Mouse (Mus musculus) CD4-positive, CD25-positive, alpha-beta regulatory T cell, adult 2 months (primary cell): ENCODE data around the gene Slc38a6.

Source experiments
- DNase-seq: peaks from one replicate; pipeline ENCODE4 v3.0.0-alpha.2; 2012; ENCODE audit warnings: low read depth, low spot score

Slc38a6 gene

DNA sequence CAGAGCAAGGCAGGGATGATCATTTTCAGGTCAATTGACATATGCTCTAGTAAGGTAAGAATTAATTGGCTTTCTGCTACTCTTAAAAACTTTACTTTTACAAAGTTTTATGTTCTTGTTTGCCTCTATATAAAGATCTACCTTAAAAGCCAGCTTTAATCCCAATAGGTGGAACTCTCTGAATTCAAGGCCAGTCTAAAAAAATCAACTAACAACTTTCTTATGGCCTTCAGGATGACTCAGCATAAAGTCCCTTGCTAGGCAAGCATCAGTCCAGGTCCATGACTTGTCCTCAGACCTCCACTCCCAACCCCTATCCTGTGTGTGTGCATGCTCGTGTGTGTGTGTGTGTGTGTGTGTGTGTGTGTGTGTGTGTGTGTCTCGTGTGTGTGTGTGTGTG lies 70.1 kb downstream of the Slc38a6 start:
- DNase-seq, result no peak

- no peak for DNase-seq
Observed at GRCm38 (mm10) chr12:73357311-73357710, 70.7 kb downstream of the Slc38a6 start.

GRCm38 (mm10) chr12:73357736-73358135 lies 71.2 kb downstream of the Slc38a6 start:
- DNase-seq, result no peak

DNA sequence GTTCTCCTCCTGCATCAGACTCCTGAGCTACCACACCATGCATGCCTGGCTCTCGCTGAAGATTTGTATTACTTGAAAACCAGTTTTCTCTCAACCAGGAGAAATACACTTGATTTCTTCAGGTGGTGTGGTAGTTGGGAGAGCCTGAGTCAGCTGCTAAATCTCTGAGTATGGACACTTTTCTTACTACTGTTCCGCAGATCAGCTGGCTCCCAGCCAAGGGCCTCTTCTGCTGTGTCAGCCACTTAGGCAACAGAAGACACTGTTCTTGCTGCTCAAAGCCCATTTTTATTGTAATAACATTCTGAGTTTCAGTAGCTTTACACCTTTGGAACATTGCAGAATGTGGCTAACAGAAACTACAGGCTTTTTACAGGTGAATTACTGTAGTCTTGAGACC lies 72.1 kb downstream of the Slc38a6 start:
- no peak for DNase-seq

- DNase-seq, result no peak
Observed at GRCm38 (mm10) chr12:73359520-73359919, 72.9 kb downstream of the Slc38a6 start.

GRCm38 (mm10) chr12:73361201-73361600 lies 74.6 kb downstream of the Slc38a6 start:
- no peak for DNase-seq

DNA sequence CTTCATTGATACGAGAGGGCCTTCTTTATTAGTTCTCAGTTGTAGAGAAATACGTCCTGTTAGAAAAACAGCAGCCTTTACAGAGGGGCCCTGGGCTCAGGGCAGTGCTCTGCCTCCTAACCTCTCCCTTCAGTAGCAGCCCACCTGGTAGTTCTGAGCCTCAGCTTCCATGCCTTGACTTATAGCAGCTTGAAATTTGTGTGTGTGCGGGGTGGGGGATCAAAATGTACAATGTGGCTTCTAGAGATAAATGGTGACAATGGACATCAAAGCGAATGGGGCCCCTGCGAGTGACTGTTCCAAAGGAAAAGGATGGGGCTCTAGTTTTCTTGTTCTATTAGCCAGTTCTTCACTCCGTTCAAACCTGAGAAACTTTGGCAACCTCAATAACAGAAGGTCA lies 76.8 kb downstream of the Slc38a6 start:
- DNase-seq, result no peak

DNA sequence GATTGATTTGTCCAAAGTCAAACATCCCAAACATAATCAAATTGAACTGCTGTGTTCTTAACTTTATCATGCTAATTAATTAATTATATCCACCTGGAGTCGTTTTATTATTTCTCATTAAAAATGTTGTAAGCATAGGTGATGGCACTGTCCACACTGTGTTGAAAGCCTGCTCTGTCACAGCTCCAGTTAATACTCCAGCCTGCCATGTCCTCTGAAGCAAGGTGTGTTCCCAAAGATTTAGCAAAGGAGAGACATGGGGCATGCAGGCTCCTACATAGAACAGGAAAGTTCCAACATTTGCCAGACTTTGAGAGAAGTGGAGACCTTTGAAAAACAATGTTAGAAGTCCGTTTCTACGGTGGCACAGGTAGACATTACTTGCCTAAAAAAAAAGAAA lies 77.4 kb downstream of the Slc38a6 start:
- no peak for DNase-seq

DNA sequence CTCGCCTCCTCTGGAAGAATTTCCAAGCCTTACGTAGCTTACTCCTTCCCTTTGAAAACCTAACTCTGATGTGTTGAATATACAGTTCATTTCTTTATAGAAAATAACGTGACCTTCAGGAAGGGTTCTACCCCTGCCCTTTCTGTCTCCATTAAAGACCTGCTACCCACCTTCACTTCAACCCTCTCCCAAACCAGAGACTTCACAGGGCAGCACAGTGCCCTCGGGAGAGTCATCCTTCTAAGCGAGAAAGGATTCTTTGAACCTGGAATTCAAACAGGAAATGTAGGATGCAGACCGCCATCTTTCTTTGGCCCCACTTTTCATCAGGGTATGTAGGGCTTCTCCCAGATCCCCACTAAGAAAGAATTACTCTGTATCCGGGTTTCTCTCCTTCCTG lies 80.0 kb downstream of the Slc38a6 start:
- no peak for DNase-seq

DNA sequence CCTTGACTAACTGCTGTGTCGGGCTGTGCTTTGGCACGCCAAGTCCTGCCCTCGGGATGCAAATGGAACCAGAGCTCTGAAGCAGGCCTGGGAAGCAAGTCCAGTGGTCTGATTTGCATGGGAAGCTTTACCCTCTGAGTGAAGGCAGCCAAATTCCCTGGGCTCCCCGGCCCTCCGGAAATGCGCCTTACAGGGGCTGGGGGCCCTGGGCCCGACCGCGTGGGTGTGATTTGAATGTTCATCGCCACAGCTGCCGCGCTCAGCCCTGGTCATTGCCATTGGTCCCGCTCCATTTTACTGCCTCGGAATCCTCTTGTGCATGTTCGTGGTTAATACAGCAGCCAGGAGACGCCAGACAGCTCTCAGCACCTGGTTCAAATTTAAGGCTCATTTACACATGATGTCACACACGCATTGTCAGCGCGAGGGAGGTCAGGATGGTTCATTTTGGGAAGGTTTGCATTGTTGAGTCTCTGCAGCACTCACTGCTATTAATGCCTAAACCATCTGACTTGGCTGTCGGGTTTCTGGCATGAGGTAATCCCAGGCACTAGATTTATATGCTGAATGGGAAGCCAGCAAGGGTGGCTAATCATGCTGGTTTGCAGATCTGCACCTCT lies 81.0 kb downstream of the Slc38a6 start:
- no peak for DNase-seq

DNA sequence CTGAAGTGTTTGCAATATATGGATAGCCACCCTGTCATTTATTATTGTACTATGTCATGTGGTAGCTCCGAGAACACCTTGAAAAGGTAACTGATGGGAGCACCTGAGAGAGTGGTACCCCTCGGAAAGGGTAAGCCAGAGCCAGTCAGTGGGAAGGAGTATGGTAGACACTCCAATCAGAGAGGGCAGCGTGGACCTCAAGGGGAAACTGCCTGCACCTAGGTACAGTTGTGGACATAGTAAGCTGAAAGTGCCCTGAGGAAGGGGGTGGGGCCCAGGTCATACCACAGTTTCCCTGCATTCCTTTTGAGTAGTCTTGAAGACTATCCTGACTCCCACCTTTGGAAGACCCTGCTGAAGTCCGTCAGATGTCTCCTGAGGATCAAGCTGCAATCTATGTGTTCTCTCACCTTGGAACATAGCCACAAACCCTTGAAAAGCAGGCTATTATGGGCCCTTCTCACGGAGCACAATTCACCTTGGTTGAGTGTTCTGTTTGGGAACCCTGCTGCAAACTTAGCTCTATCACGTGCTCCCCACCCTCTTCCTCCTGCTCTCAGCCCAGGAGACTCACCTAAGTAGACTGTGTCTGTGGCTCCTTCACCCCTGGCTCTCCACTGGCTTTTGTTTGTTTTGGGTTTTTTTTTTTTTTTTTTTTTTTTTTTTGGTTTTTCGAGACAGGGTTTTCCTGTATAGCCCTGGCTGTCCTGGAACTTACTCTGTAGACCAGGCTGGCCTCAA lies 82.5 kb downstream of the Slc38a6 start:
- DNase-seq, result no peak

DNA sequence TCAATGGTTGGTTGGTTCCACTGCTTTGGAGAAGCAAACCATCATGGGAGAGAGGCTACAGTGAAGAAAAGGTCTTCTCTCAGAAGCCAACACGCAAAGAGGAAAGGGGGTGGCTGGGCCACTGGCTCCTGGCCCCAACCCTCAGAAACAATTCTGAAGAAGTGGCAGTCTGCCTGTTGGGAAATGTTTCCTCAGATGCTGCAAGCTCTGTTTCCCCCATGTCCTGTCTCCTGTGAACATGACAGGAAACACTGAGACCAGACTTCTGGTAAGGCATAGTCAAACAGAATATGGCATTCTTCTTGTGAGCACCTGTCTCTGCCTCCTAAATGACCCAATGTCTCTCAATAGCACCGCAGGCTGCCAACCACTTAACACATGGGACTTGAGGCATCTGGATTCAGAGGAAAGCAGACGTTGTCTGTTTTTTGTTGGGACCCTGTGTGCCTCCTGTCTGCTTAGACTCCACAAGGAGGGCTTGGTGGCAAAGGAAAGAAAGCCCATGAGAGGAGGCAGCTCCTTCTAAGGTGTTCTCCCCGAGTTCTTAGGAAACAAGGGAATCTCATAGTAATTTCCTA lies 83.9 kb downstream of the Slc38a6 start:
- DNase-seq, result no peak

GRCm38 (mm10) chr12:73371132-73371531 lies 84.6 kb downstream of the Slc38a6 start:
- no peak for DNase-seq

GRCm38 (mm10) chr12:73378026-73378425 lies 91.4 kb downstream of the Slc38a6 start:
- DNase-seq, result no peak

- no peak for DNase-seq
Observed at GRCm38 (mm10) chr12:73378724-73379355, 92.3 kb downstream of the Slc38a6 start.

GRCm38 (mm10) chr12:73380686-73381360 lies 94.2 kb downstream of the Slc38a6 start:
- peak; percentile 15 for DNase-seq

DNA sequence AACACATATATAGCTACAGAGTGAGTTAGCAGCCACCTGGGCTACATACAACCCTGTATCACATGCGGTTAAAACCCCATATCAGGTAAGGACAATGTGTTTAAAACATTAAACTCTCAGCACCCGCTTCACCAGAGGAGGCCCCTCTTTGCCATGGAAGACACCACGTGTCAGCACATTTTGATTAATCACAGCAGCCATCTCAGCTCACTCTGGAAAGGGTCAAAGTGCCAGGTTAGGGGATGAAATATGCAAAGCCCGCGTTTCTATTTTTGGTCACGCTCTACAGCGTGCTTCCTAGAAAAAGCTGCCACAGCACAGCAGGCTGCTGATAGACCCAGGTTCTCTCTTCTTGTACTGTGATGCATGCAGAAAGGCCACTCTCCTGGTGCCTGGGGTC lies 94.9 kb downstream of the Slc38a6 start:
- no peak for DNase-seq

DNA sequence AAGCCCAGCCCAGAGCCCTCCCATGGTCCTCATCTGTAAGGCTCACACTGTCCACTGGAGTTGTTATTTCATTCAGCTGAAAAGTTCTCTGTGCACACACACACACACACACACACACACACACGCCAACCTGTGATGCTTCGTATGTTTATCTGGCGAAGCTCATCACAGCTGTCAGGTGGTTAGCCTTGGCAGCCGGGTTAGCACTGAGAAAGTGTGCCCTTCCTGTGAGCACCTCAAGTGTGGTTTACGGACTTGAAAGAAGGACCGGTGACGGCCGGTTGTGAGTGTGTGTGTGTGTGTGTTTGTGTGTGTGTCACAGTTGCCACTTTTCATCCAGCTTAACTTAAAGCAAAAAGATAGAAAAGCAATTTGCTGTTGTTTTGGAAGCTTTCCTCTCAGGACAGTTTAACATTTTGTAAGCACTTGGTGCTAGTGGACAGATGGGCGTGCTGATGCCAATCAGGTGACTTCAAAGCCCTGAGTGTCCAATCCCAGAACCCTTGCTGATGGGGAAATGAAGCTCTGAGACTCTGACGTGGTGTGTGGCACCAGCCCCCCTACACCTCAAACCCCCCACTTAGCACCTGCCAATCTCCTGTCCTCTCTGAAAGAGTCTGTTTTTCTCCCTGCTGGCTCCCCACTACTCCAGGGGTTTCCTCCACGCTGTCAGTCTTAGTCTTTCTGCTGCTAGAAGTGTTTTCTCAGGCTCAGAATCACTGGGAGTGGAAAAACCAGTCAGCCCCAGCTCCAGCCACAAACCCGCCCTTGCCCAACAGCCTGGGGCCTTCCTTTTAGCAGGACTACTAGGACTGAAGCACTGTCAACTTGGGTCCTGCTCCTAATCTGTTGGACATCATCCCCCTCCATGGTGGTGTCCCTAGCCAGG lies 96.0 kb downstream of the Slc38a6 start:
- peak; percentile 74 for DNase-seq

DNA sequence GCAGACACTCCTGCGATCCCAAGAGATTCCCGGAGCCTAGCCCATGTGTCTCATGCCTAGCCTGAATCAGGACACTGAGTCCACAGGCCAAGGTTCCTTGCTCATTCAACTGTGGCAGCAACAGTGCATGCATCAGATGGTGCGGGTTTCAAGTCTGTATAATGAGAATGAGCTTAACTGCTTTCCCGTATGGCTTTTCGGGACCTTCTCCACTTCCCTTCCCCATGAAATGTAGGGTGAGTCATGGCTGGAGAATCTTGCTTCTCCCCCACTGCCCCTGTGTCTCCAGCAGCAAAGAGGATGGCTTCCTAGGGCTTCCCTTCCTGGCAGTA lies 96.6 kb downstream of the Slc38a6 start:
- no peak for DNase-seq

GRCm38 (mm10) chr12:73383861-73384260 lies 97.3 kb downstream of the Slc38a6 start:
- DNase-seq, result peak; percentile 31

DNA sequence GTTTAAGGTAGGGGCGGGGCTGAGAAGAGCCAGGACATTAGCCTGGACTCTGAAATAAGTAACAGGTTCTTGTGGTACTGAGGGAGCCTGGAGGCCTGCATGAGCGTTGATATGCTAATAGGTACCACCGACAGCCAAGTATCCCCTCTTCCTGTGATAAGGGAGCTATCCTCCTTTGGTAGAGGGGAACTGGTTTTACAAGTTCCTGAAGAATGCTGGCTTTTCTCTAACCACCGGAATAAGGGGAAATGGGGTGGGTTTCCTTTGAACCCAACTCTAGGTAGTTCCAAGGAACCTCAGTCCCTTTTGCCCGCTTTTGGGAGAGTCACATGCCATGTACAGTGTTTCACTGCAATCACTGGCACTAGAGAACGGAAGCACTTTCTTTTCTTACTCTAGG lies 98.2 kb downstream of the Slc38a6 start:
- DNase-seq, result no peak
